Mouse (Mus musculus) hindbrain, embryonic 14.5 days (tissue): Measurements from ENCODE around the gene Magt1. TPM values are rescaled to one million over a fixed set of nuclear protein-coding genes. Genes with fewer than 3 reads are reported as not detected.
A peak's percentile ranks its signal among the peaks of the same experiment; 100 is the strongest.
"Not testable (repeated sequence)": the region's sequence is repeated elsewhere in the genome, so short reads cannot be mapped to it uniquely, and the experiment has no call there.

Experiments used
- ATAC-seq: fragments of 200-750 bp; cut with Nextera tagmentation; 2 replicates; pipeline ENCODE4 v1.8.0; 2017; ENCODE audit warnings: moderate number of reproducible peaks, mild to moderate bottlenecking, moderate TSS enrichment, moderate library complexity; ENCODE audit not compliant: low FRiP score
- DNase-seq: peaks from one replicate; pipeline ENCODE4 v3.0.0-alpha.2; 2015; ENCODE audit warnings: low spot score
- H3K27ac ChIP-seq: fragments of 300-500 bp; sonication (generic); 2 replicates; pipeline ENCODE4 v1.5.1; 2014; ENCODE audit warnings: mild to moderate bottlenecking, moderate library complexity
- H3K27me3 ChIP-seq: fragments of 300-500 bp; sonication (generic); 2 replicates; pipeline ENCODE4 v1.6.1; 2014; ENCODE audit warnings: mild to moderate bottlenecking, low read length, mixed read lengths; ENCODE audit not compliant: control insufficient read depth, insufficient read depth
- H3K36me3 ChIP-seq: fragments of 300-500 bp; sonication (generic); replicated peaks from 2 replicates; pipeline ENCODE4 v1.6.1; 2014; ENCODE audit not compliant: control insufficient read depth, insufficient read depth
- H3K4me1 ChIP-seq: fragments of 300-500 bp; sonication (generic); replicated peaks from 2 replicates; pipeline ENCODE4 v1.6.1; 2014; ENCODE audit warnings: antibody characterized with exemption, low read length, mixed read lengths; ENCODE audit not compliant: control insufficient read depth, insufficient read depth
- H3K4me2 ChIP-seq: fragments of 300-500 bp; sonication (generic); replicated peaks from 2 replicates; pipeline ENCODE4 v1.6.1; 2014; ENCODE audit warnings: mild to moderate bottlenecking, moderate library complexity
- H3K4me3 ChIP-seq: fragments of 300-500 bp; sonication (generic); replicated peaks from 2 replicates; pipeline ENCODE4 v1.5.1; 2014; ENCODE audit warnings: mild to moderate bottlenecking, low read length
- H3K9ac ChIP-seq: fragments of 300-500 bp; sonication (generic); 2 replicates; pipeline ENCODE4 v1.6.1; 2014
- H3K9me3 ChIP-seq: fragments of 300-500 bp; sonication (generic); 2 replicates; pipeline ENCODE4 v1.6.1; 2016; ENCODE audit warnings: low read length; ENCODE audit not compliant: control insufficient read depth
- WGBS: fragments of 180-500 bp; shearing (Covaris S2); extraction: QIAGEN DNeasy Blood & Tissue Kit; methylation state at CpG from one replicate; pipeline ENCODE4 v1.1.7; 2014; 5-methylcytosine and 5-hydroxymethylcytosine counted together
- polyA plus RNA-seq: library from polyadenylated mRNA; unstranded; fragments of >200 nt; fragmentation: Nextera tagmentation; extraction: Ambion mirVana; gene quantifications from 2 replicates; pipeline ENCODE4 v1.2.1, GENCODE M21; 2014

The Magt1 gene
- polyA plus RNA-seq, 1 experiment from 2014 or later, result 22.8 TPM

GRCm38 (mm10) chrX:106010762-106011161 is 944 bp downstream of the Magt1 start:
- no peak overlapping the region for H3K9ac ChIP-seq
- peak overlapping the region; percentile 56 for H3K4me3 ChIP-seq
- no peak overlapping the region for H3K27ac ChIP-seq
- WGBS, result 8% methylated on average over 2 of the region's 3 CpGs
- no peaks in the 10 kb centered on the region for H3K9me3 ChIP-seq
- H3K4me2 ChIP-seq, result peak overlapping the region; percentile 59
- no peaks in the 10 kb centered on the region for H3K27me3 ChIP-seq
- no peak for DNase-seq
- no peaks in the 10 kb centered on the region for H3K36me3 ChIP-seq
- ATAC-seq, result no peak
- no peaks in the 10 kb centered on the region for H3K4me1 ChIP-seq

GRCm38 (mm10) chrX:106001605-106002004 is 10.1 kb downstream of the Magt1 start:
- WGBS, result 80% methylated on average over 1 of the region's 1 CpGs
- no peak for DNase-seq
- H3K36me3 ChIP-seq, result no peaks in the 10 kb centered on the region
- no peaks in the 10 kb centered on the region for H3K9me3 ChIP-seq
- no peaks in the 10 kb centered on the region; the same call in 1 of the 2 replicates for H3K27me3 ChIP-seq
- no peak overlapping the region for H3K4me3 ChIP-seq
- no peak overlapping the region for H3K4me2 ChIP-seq
- H3K9ac ChIP-seq, result no peak overlapping the region
- no peak for ATAC-seq
- no peak overlapping the region for H3K27ac ChIP-seq
- no peaks in the 10 kb centered on the region for H3K4me1 ChIP-seq

GRCm38 (mm10) chrX:105957091-105957490 is 54.6 kb downstream of the Magt1 start:
- not testable (repeated sequence) for ATAC-seq, DNase-seq, H3K36me3 ChIP-seq, H3K27me3 ChIP-seq, H3K9ac ChIP-seq, H3K27ac ChIP-seq, H3K4me2 ChIP-seq, H3K4me1 ChIP-seq, H3K4me3 ChIP-seq, H3K9me3 ChIP-seq
- WGBS, result 79% methylated on average over 14 of the region's 14 CpGs

GRCm38 (mm10) chrX:105953999-105954398 is 57.7 kb downstream of the Magt1 start:
- WGBS, result 90% methylated on average over 2 of the region's 2 CpGs
- Histone ChIP-seq H3K9me3 (no peaks in the 10 kb centered on the region), H3K4me1 (no peaks in the 10 kb centered on the region), H3K27me3 (no peaks in the 10 kb centered on the region), H3K36me3 (no peaks in the 10 kb centered on the region), H3K27ac (no peak overlapping the region), H3K4me3 (no peak overlapping the region), H3K9ac (no peak overlapping the region), H3K4me2 (no peak overlapping the region)
- DNase-seq, result no peak
- no peak for ATAC-seq

GRCm38 (mm10) chrX:105946357-105946756 is 65.3 kb downstream of the Magt1 start:
- Histone ChIP-seq H3K4me2 (no peak overlapping the region), H3K27ac (no peak overlapping the region), H3K4me1 (no peaks in the 10 kb centered on the region), H3K27me3 (no peaks in the 10 kb centered on the region), H3K9me3 (no peaks in the 10 kb centered on the region), H3K9ac (no peak overlapping the region), H3K4me3 (no peak overlapping the region), H3K36me3 (no peaks in the 10 kb centered on the region)
- no peak for DNase-seq
- 84% methylated on average over 1 of the region's 1 CpGs for WGBS
- ATAC-seq, result no peak

GRCm38 (mm10) chrX:105939245-105939644 is 72.5 kb downstream of the Magt1 start:
- WGBS, result 91% methylated on average over 7 of the region's 7 CpGs
- H3K4me2 ChIP-seq, result no peak overlapping the region

GRCm38 (mm10) chrX:105937736-105938135 is 74.0 kb downstream of the Magt1 start:
- Histone ChIP-seq H3K27me3 (no peaks in the 10 kb centered on the region), H3K9me3 (no peaks in the 10 kb centered on the region)
- 59% methylated on average over 2 of the region's 2 CpGs for WGBS

More at GRCm38 (mm10) chrX:105939245-105939644, 72.5 kb downstream of the Magt1 start:
- Histone ChIP-seq H3K27me3 (no peaks in the 10 kb centered on the region), H3K36me3 (no peaks in the 10 kb centered on the region), H3K27ac (no peak overlapping the region), H3K9me3 (no peaks in the 10 kb centered on the region), H3K9ac (no peak overlapping the region), H3K4me3 (no peak overlapping the region), H3K4me1 (no peaks in the 10 kb centered on the region)
- ATAC-seq (no peak), DNase-seq (no peak)

GRCm38 (mm10) chrX:105934341-105934740 is 77.4 kb downstream of the Magt1 start:
- H3K4me2 ChIP-seq, result no peak overlapping the region
- H3K4me1 ChIP-seq, result no peaks in the 10 kb centered on the region
- DNase-seq (no peak), ATAC-seq (no peak)
- H3K36me3 ChIP-seq, result no peaks in the 10 kb centered on the region
- no peak overlapping the region for H3K27ac ChIP-seq
- no peak overlapping the region for H3K4me3 ChIP-seq
- no peaks in the 10 kb centered on the region for H3K27me3 ChIP-seq
- whole genome bisulfite sequencing, result 63% methylated on average over 5 of the region's 5 CpGs
- no peaks in the 10 kb centered on the region for H3K9me3 ChIP-seq
- no peak overlapping the region for H3K9ac ChIP-seq

More at GRCm38 (mm10) chrX:105937736-105938135, 74.0 kb downstream of the Magt1 start:
- Histone ChIP-seq H3K4me1 (no peaks in the 10 kb centered on the region), H3K4me3 (no peak overlapping the region), H3K36me3 (no peaks in the 10 kb centered on the region), H3K27ac (no peak overlapping the region), H3K9ac (no peak overlapping the region), H3K4me2 (no peak overlapping the region)
- DNase-seq (no peak), ATAC-seq (no peak)

- Histone ChIP-seq H3K36me3 (no peaks in the 10 kb centered on the region; the same call in 1 of the 2 replicates), H3K27ac (peak overlapping the region; percentile 97), H3K4me2 (peak overlapping the region; percentile 34), H3K4me1 (peaks cover 6% of the 10 kb centered on the region; the same call in 1 of the 2 replicates), H3K9ac (no peak overlapping the region; the same call in 1 of the 2 replicates), H3K4me3 (peak overlapping the region; percentile 74), H3K27me3 (no peaks in the 10 kb centered on the region), H3K9me3 (no peaks in the 10 kb centered on the region)
- 31% methylated on average over 8 of the region's 8 CpGs for WGBS
- ATAC-seq (peak; percentile 41; the same call in 1 of the 2 replicates), DNase-seq (no peak)
These were observed 82.1 kb downstream of the Magt1 start for GRCm38 (mm10) chrX:105929478-105930038.
